Mouse (Mus musculus) CH12.LX (cell line): ENCODE measurements at regions not wholly inside any gene's neighbourhood (a gene's known extent, or its start where the extent isn't known, plus 50 kb on each side); places are given as distances from the start of the nearest gene placed in this dataset.

ENCODE experiments used
- CTCF ChIP-seq, 2 experiments: IDR thresholded peaks in 1 of 2; conservative IDR thresholded peaks in 1 of 2; 2 replicates each; pipeline ENCODE4 v1.5.1; 2011 to 2012; ENCODE audit warnings: low read depth in 2 of 2, low read length in 2 of 2, improper control_type of control experiment in 1 of 2, inconsistent platforms in 1 of 2, mild to moderate bottlenecking in 1 of 2, moderate library complexity in 1 of 2
- HCFC1 ChIP-seq: IDR thresholded peaks from 2 replicates; pipeline ENCODE4 v1.6.1; 2012; ENCODE audit warnings: low read depth, mild to moderate bottlenecking, inconsistent platforms, low read length, improper control_type of control experiment
- KAT2A ChIP-seq: IDR thresholded peaks from 2 replicates; pipeline ENCODE4 v1.6.1; 2012; ENCODE audit warnings: low read length, improper control_type of control experiment, inconsistent platforms; ENCODE audit not compliant: insufficient replicate concordance
- MYC ChIP-seq: IDR thresholded peaks from 2 replicates; pipeline ENCODE4 v1.6.1; 2011; ENCODE audit warnings: low read depth, mild to moderate bottlenecking, improper control_type of control experiment, low read length
- POLR2A ChIP-seq: IDR thresholded peaks from 2 replicates; pipeline ENCODE4 v1.6.1; 2011; ENCODE audit warnings: low read depth, mild to moderate bottlenecking, improper control_type of control experiment, low read length
- RCOR1 ChIP-seq: conservative IDR thresholded peaks from 2 replicates; pipeline ENCODE4 v1.6.1; 2012; ENCODE audit warnings: low read depth, mild to moderate bottlenecking, inconsistent platforms, low read length, improper control_type of control experiment
- ZMIZ1 ChIP-seq: IDR thresholded peaks from 2 replicates; pipeline ENCODE4 v1.6.1; 2012; ENCODE audit warnings: low read depth, mild to moderate bottlenecking, inconsistent platforms, low read length, improper control_type of control experiment

GRCm38 (mm10) chr14:102477162-102477561 lies 505.3 kb downstream of the Kctd12 start:
- TF ChIP-seq POLR2A (no peak), CTCF (conservative IDR thresholded peaks at IDR 0.05 in 1 of 2, IDR thresholded peaks at IDR 0.05 in 1 of 2; ENCODE audit: low read depth in 2 of 2, low read length in 2 of 2) (no peak), MYC (no peak), RCOR1 (no peak), KAT2A (no peak), ZMIZ1 (no peak), HCFC1 (no peak)
